Mouse (Mus musculus) midbrain, postnatal 0 days (tissue): ENCODE measurements around the gene Nmnat1. TPM values are rescaled to one million over a fixed set of nuclear protein-coding genes. Genes with fewer than 3 reads are reported as not detected.

Source experiments
- ATAC-seq: fragments of 200-750 bp; cut with Nextera tagmentation; 2 replicates; pipeline ENCODE4 v1.8.0; 2017; ENCODE audit warnings: moderate number of reproducible peaks, mild to moderate bottlenecking, moderate TSS enrichment, moderate library complexity; ENCODE audit not compliant: low FRiP score
- DNase-seq: peaks from one replicate; pipeline ENCODE4 v3.0.0-alpha.2; 2015; ENCODE audit warnings: low spot score
- H3K27ac ChIP-seq: fragments of 300-500 bp; sonication (generic); 2 replicates; pipeline ENCODE4 v1.5.1; 2014; ENCODE audit warnings: low read depth, mild to moderate bottlenecking, low read length, mixed read lengths
- H3K27me3 ChIP-seq: fragments of 300-500 bp; sonication (generic); 2 replicates; pipeline ENCODE4 v1.6.1; 2014; ENCODE audit warnings: low read length, control low read depth, mixed read lengths; ENCODE audit not compliant: insufficient read depth
- H3K36me3 ChIP-seq: fragments of 300-500 bp; sonication (generic); 2 replicates; pipeline ENCODE4 v1.6.1; 2014; ENCODE audit warnings: low read length, control low read depth, mixed read lengths; ENCODE audit not compliant: insufficient read depth
- H3K4me1 ChIP-seq: fragments of 300-500 bp; sonication (generic); 2 replicates; pipeline ENCODE4 v1.6.1; 2014; ENCODE audit warnings: mild to moderate bottlenecking, control low read depth, antibody characterized with exemption, low read length, mixed read lengths; ENCODE audit not compliant: insufficient read depth
- H3K4me2 ChIP-seq: fragments of 300-500 bp; sonication (generic); 2 replicates; pipeline ENCODE4 v1.6.1; 2014; ENCODE audit warnings: low read depth, mild to moderate bottlenecking, low read length, mixed read lengths; ENCODE audit not compliant: poor library complexity, severe bottlenecking
- H3K4me3 ChIP-seq: fragments of 300-500 bp; sonication (generic); 2 replicates; pipeline ENCODE4 v1.5.1; 2014; ENCODE audit warnings: low read depth, mild to moderate bottlenecking, low read length, moderate library complexity
- H3K9ac ChIP-seq: fragments of 300-500 bp; sonication (generic); replicated peaks from 2 replicates; pipeline ENCODE4 v1.6.1; 2014; ENCODE audit warnings: mild to moderate bottlenecking, low read length, moderate library complexity, mixed read lengths; ENCODE audit not compliant: poor library complexity, severe bottlenecking
- H3K9me3 ChIP-seq: fragments of 300-500 bp; sonication (generic); 2 replicates; pipeline ENCODE4 v1.6.1; 2016; ENCODE audit warnings: low read length, control low read depth
- CTCF ChIP-seq: IDR thresholded peaks from 2 replicates; pipeline ENCODE4 v1.5.1; 2016; ENCODE audit warnings: antibody characterized with exemption, mild to moderate bottlenecking
- WGBS: fragments of 180-500 bp; shearing (Covaris S2); extraction: QIAGEN DNeasy Blood & Tissue Kit; methylation state at CpG from one replicate; pipeline ENCODE4 v1.1.7; 2014; 5-methylcytosine and 5-hydroxymethylcytosine counted together
- polyA plus RNA-seq: library from polyadenylated mRNA; unstranded; fragments of >200 nt; fragmentation: Nextera tagmentation; extraction: Ambion mirVana; gene quantifications from 2 replicates; pipeline ENCODE4 v1.2.1, GENCODE M21; 2015
- total RNA-seq: library from RNA; depleted of rRNA; stranded (reverse); fragments of >200 nt; gene quantifications from 2 replicates; pipeline ENCODE4 v1.2.3, GENCODE M21; 2014; rRNA removed

Nmnat1 gene
- total and polyA plus RNA-seq, 2 experiments from 2014 or later: 4.1 to 6.3 TPM

- Histone ChIP-seq H3K27ac (peak within 1 kb of the TSS; percentile 96), H3K9me3 (no peaks in the 10 kb centered on the region), H3K27me3 (no peaks in the 10 kb centered on the region), H3K9ac (peak within 1 kb of the TSS; percentile 69), H3K4me3 (peak within 1 kb of the TSS; percentile 95), H3K36me3 (no peaks in the 10 kb centered on the region), H3K4me1 (peaks cover 6% of the 10 kb centered on the region; the same call in 1 of the 2 replicates), H3K4me2 (peak within 1 kb of the TSS; percentile 66)
- ATAC-seq (peak; percentile 95), DNase-seq (peak; percentile 100)
- WGBS: 0% methylated on average over 43 of the region's 50 CpGs
- no peak; the same call in 1 of the 2 replicates for TF ChIP-seq CTCF
Measured at GRCm38 (mm10) chr4:149426325-149427199, 58.4 kb downstream of the Nmnat1 start, which contains the start of gene Ube4b. Ube4b (minus strand) TSS chr4:149426749.

DNA sequence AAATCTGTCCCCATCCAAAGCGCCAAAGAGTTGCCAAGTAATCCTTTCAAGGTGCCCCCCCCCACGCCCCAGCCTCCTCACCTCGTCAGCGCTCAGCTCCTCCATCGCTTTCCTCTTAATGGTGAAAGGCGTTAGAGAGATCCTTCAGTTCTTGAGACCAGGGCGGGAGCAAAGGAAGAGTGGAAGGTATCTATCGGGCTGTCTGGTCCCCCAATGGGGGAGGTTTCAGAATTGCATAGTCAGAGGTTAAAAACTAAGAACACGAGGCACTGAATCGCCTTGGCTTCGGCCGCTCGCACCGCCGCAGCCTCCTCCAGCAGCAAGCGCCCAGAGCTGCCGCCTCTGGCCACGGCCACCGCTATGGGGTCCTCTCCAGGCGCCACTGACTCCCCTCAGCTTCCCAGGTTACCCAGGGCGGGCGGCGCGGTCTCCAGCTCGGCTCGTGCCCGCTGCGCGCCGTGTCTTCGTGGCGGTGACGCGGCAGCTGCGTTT is 59.2 kb downstream of the Nmnat1 start:
- DNase-seq: peak; percentile 62
- under 1% methylated on average over 33 of the region's 35 CpGs for WGBS
- Histone ChIP-seq H3K27me3 (no peaks in the 10 kb centered on the region), H3K9me3 (no peaks in the 10 kb centered on the region), H3K4me1 (peaks cover 8% of the 10 kb centered on the region; the same call in 1 of the 2 replicates), H3K4me3 (peak overlapping the region; percentile 95), H3K9ac (peak overlapping the region; percentile 69), H3K4me2 (peak overlapping the region; percentile 66), H3K36me3 (no peaks in the 10 kb centered on the region), H3K27ac (peak overlapping the region; percentile 96)
- no peak for TF ChIP-seq CTCF
- ATAC-seq: no peak

GRCm38 (mm10) chr4:149424755-149425154 is 60.2 kb downstream of the Nmnat1 start:
- WGBS: 1% methylated on average over 9 of the region's 9 CpGs
- no peak for TF ChIP-seq CTCF
- no peak overlapping the region for H3K27ac ChIP-seq

GRCm38 (mm10) chr4:149417854-149418365 is 67.1 kb downstream of the Nmnat1 start:
- H3K27me3 ChIP-seq: no peaks in the 10 kb centered on the region
- DNase-seq (no peak), ATAC-seq (no peak)
- peaks cover 5% of the 10 kb centered on the region; the same call in 1 of the 2 replicates for H3K4me1 ChIP-seq
- no peaks in the 10 kb centered on the region for H3K9me3 ChIP-seq
- H3K27ac ChIP-seq: no peak overlapping the region
- no peak for TF ChIP-seq CTCF
- no peaks in the 10 kb centered on the region for H3K36me3 ChIP-seq
- no peak overlapping the region for H3K4me3 ChIP-seq
- no peak overlapping the region for H3K9ac ChIP-seq
- no peak overlapping the region for H3K4me2 ChIP-seq
- 84% methylated on average over 5 of the region's 5 CpGs for WGBS

More at GRCm38 (mm10) chr4:149424755-149425154, 60.2 kb downstream of the Nmnat1 start:
- Histone ChIP-seq H3K4me1 (peaks cover 8% of the 10 kb centered on the region; the same call in 1 of the 2 replicates), H3K27me3 (no peaks in the 10 kb centered on the region), H3K9ac (peak overlapping the region; percentile 69), H3K36me3 (no peaks in the 10 kb centered on the region), H3K4me2 (peak overlapping the region; percentile 66), H3K9me3 (no peaks in the 10 kb centered on the region), H3K4me3 (peak overlapping the region; percentile 95)
- ATAC-seq: no peak
- DNase-seq: no peak

Other genes with a start within 250 kb of the Nmnat1 start
- 308 and 425 TPM in 2 replicates for gene Kif1b, start 177.5 kb downstream of the Nmnat1 start, total RNA-seq
- gene Kif1b, start 177.5 kb downstream of the Nmnat1 start, polyA plus RNA-seq: 183 and 215 TPM in 2 replicates
- 94.4 and 113 TPM in 2 replicates for gene Ube4b, start 58.5 kb downstream of the Nmnat1 start, total RNA-seq
- gene Ube4b, start 58.5 kb downstream of the Nmnat1 start, polyA plus RNA-seq: 46.2 and 51.9 TPM in 2 replicates
- not detected in 2 replicates for gene Rbp7, start 30.2 kb downstream of the Nmnat1 start, total RNA-seq
- gene Rbp7, start 30.2 kb downstream of the Nmnat1 start, polyA plus RNA-seq: 0.44 and 0.49 TPM in 2 replicates
- gene Tmem274, start 7.8 kb downstream of the Nmnat1 start, total RNA-seq: not detected in 2 replicates
- not detected in 2 replicates for gene Tmem274, start 7.8 kb downstream of the Nmnat1 start, polyA plus RNA-seq
- 44.3 and 54.7 TPM in 2 replicates for gene Lzic, start within 50 bp of the Nmnat1 start, total RNA-seq
- gene Lzic, start within 50 bp of the Nmnat1 start, polyA plus RNA-seq: 34.4 and 39.3 TPM in 2 replicates
- gene Ctnnbip1, start 33.0 kb upstream of the Nmnat1 start, total RNA-seq: 105 and 109 TPM in 2 replicates
- 116 and 117 TPM in 2 replicates for gene Ctnnbip1, start 33.0 kb upstream of the Nmnat1 start, polyA plus RNA-seq
- gene Clstn1, start 101.3 kb upstream of the Nmnat1 start, total RNA-seq: 552 and 565 TPM in 2 replicates
- 196 and 209 TPM in 2 replicates for gene Clstn1, start 101.3 kb upstream of the Nmnat1 start, polyA plus RNA-seq
- gene Pik3cd, start 217.4 kb upstream of the Nmnat1 start, total RNA-seq: 15.9 and 18.5 TPM in 2 replicates
- gene Pik3cd, start 217.4 kb upstream of the Nmnat1 start, polyA plus RNA-seq: 9.7 and 10.4 TPM in 2 replicates